Mouse (Mus musculus) lung, embryonic 16.5 days (tissue): ENCODE measurements around the gene Mcf2l. TPM values are rescaled to one million over a fixed set of nuclear protein-coding genes. Genes with fewer than 3 reads are reported as not detected.

ENCODE experiments used
- ATAC-seq: fragments of 200-750 bp; cut with Nextera tagmentation; 2 replicates; pipeline ENCODE4 v1.8.0; 2017; ENCODE audit warnings: low read depth, mild to moderate bottlenecking, moderate library complexity
- H3K27ac ChIP-seq: fragments of 300-500 bp; sonication (generic); 2 replicates; pipeline ENCODE4 v1.5.1; 2014; ENCODE audit warnings: mild to moderate bottlenecking, control low read depth, low read length
- H3K27me3 ChIP-seq: fragments of 300-500 bp; sonication (generic); 2 replicates; pipeline ENCODE4 v1.6.1; 2014; ENCODE audit warnings: low read depth, low read length, mixed read lengths; ENCODE audit not compliant: control insufficient read depth, insufficient read depth
- H3K36me3 ChIP-seq: fragments of 300-500 bp; sonication (generic); 2 replicates; pipeline ENCODE4 v1.6.1; 2014; ENCODE audit warnings: low read length; ENCODE audit not compliant: control insufficient read depth, insufficient read depth
- H3K4me1 ChIP-seq: fragments of 300-500 bp; sonication (generic); replicated peaks from 2 replicates; pipeline ENCODE4 v1.6.1; 2014; ENCODE audit warnings: low read length, mixed read lengths; ENCODE audit not compliant: control insufficient read depth, insufficient read depth
- H3K4me2 ChIP-seq: fragments of 300-500 bp; sonication (generic); 2 replicates; pipeline ENCODE4 v1.6.1; 2014; ENCODE audit warnings: low read depth, low read length, control low read depth
- H3K4me3 ChIP-seq: fragments of 300-500 bp; sonication (generic); 2 replicates; pipeline ENCODE4 v1.5.1; 2014; ENCODE audit warnings: mild to moderate bottlenecking, low read length, control low read depth
- H3K9ac ChIP-seq: fragments of 300-500 bp; sonication (generic); 2 replicates; pipeline ENCODE4 v1.6.1; 2014; ENCODE audit warnings: low read length, control low read depth
- H3K9me3 ChIP-seq: fragments of 300-500 bp; sonication (generic); 2 replicates; pipeline ENCODE4 v1.6.1; 2016; ENCODE audit warnings: low read length; ENCODE audit not compliant: control insufficient read depth
- WGBS: fragments of 180-500 bp; shearing (Covaris S2); extraction: QIAGEN DNeasy Blood & Tissue Kit; methylation state at CpG from one replicate; pipeline ENCODE4 v1.1.7; 2014; 5-methylcytosine and 5-hydroxymethylcytosine counted together
- polyA plus RNA-seq: library from polyadenylated mRNA; unstranded; fragments of >200 nt; fragmentation: Nextera tagmentation; extraction: Ambion mirVana; gene quantifications from 2 replicates; pipeline ENCODE4 v1.2.1, GENCODE M21; 2015

Gene Mcf2l
- polyA plus RNA-seq, 1 experiment from 2014 or later, result 16.1 TPM

- no peaks in the 10 kb centered on the region for H3K9me3 ChIP-seq
- H3K9ac ChIP-seq, result no peak overlapping the region
- no peaks in the 10 kb centered on the region for H3K36me3 ChIP-seq
- peaks cover 18% of the 10 kb centered on the region for H3K4me1 ChIP-seq
- H3K27ac ChIP-seq, result no peak overlapping the region
- H3K4me3 ChIP-seq, result no peak overlapping the region
- H3K27me3 ChIP-seq, result no peaks in the 10 kb centered on the region
- WGBS, result 64% methylated on average over 7 of the region's 7 CpGs
- H3K4me2 ChIP-seq, result no peak overlapping the region
- ATAC-seq, result no peak
These were observed 77.5 kb downstream of the Mcf2l start for GRCm38 (mm10) chr8:12951051-12951630.

- no peak overlapping the region for H3K4me2 ChIP-seq
- H3K9ac ChIP-seq, result no peak overlapping the region
- peaks cover 14% of the 10 kb centered on the region for H3K4me1 ChIP-seq
- H3K9me3 ChIP-seq, result no peaks in the 10 kb centered on the region
- H3K36me3 ChIP-seq, result no peaks in the 10 kb centered on the region
- H3K27me3 ChIP-seq, result no peaks in the 10 kb centered on the region
- no peak for ATAC-seq
- 27% methylated on average over 6 of the region's 6 CpGs for WGBS
- no peak overlapping the region for H3K4me3 ChIP-seq
- no peak overlapping the region for H3K27ac ChIP-seq
These were observed 79.1 kb downstream of the Mcf2l start for GRCm38 (mm10) chr8:12952699-12953098.

- H3K9ac ChIP-seq, result no peak overlapping the region
- no peak overlapping the region for H3K4me2 ChIP-seq
- no peak overlapping the region for H3K4me3 ChIP-seq
- ATAC-seq, result no peak
- no peak overlapping the region for H3K27ac ChIP-seq
- no peaks in the 10 kb centered on the region for H3K4me1 ChIP-seq
- 75% methylated on average over 8 of the region's 8 CpGs for WGBS
- no peaks in the 10 kb centered on the region for H3K36me3 ChIP-seq
- H3K27me3 ChIP-seq, result no peaks in the 10 kb centered on the region
- no peaks in the 10 kb centered on the region for H3K9me3 ChIP-seq
These were observed 81.8 kb downstream of the Mcf2l start for GRCm38 (mm10) chr8:12955362-12955879.

GRCm38 (mm10) chr8:12955880-12956279 is 82.3 kb downstream of the Mcf2l start:
- no peaks in the 10 kb centered on the region for H3K36me3 ChIP-seq
- H3K4me2 ChIP-seq, result no peak overlapping the region
- H3K9me3 ChIP-seq, result no peaks in the 10 kb centered on the region
- H3K9ac ChIP-seq, result no peak overlapping the region
- H3K4me1 ChIP-seq, result no peaks in the 10 kb centered on the region
- no peaks in the 10 kb centered on the region for H3K27me3 ChIP-seq
- H3K4me3 ChIP-seq, result no peak overlapping the region
- ATAC-seq, result no peak
- 73% methylated on average over 4 of the region's 4 CpGs for WGBS
- no peak overlapping the region for H3K27ac ChIP-seq

GRCm38 (mm10) chr8:12956941-12957340 is 83.3 kb downstream of the Mcf2l start:
- WGBS, result 52% methylated on average over 5 of the region's 5 CpGs
- ATAC-seq, result no peak
- H3K9me3 ChIP-seq, result no peaks in the 10 kb centered on the region
- H3K36me3 ChIP-seq, result no peaks in the 10 kb centered on the region
- no peak overlapping the region for H3K4me2 ChIP-seq
- H3K9ac ChIP-seq, result no peak overlapping the region
- no peaks in the 10 kb centered on the region for H3K27me3 ChIP-seq
- H3K4me3 ChIP-seq, result no peak overlapping the region
- H3K4me1 ChIP-seq, result no peaks in the 10 kb centered on the region
- H3K27ac ChIP-seq, result no peak overlapping the region

- Histone ChIP-seq H3K27ac (no peak overlapping the region), H3K4me1 (no peaks in the 10 kb centered on the region), H3K27me3 (no peaks in the 10 kb centered on the region), H3K9ac (no peak overlapping the region), H3K9me3 (no peaks in the 10 kb centered on the region), H3K36me3 (no peaks in the 10 kb centered on the region), H3K4me3 (no peak overlapping the region), H3K4me2 (no peak overlapping the region)
- 39% methylated on average over 6 of the region's 6 CpGs for WGBS
- ATAC-seq, result no peak
These were observed 83.8 kb downstream of the Mcf2l start for GRCm38 (mm10) chr8:12957419-12957818.

- no peaks in the 10 kb centered on the region for H3K9me3 ChIP-seq
- no peaks in the 10 kb centered on the region for H3K27me3 ChIP-seq
- 75% methylated on average over 2 of the region's 2 CpGs for WGBS
- no peak overlapping the region for H3K4me2 ChIP-seq
- no peak overlapping the region for H3K27ac ChIP-seq
- no peak overlapping the region for H3K9ac ChIP-seq
- ATAC-seq, result no peak
- no peaks in the 10 kb centered on the region for H3K36me3 ChIP-seq
- no peak overlapping the region for H3K4me3 ChIP-seq
- H3K4me1 ChIP-seq, result no peaks in the 10 kb centered on the region
These were observed 87.0 kb downstream of the Mcf2l start for GRCm38 (mm10) chr8:12960609-12961008.

GRCm38 (mm10) chr8:12961211-12961610 is 87.6 kb downstream of the Mcf2l start:
- H3K9ac ChIP-seq, result no peak overlapping the region

GRCm38 (mm10) chr8:12961821-12962534 is 88.4 kb downstream of the Mcf2l start:
- Histone ChIP-seq H3K4me3 (no peak overlapping the region), H3K9me3 (no peaks in the 10 kb centered on the region), H3K4me2 (no peak overlapping the region), H3K36me3 (no peaks in the 10 kb centered on the region), H3K4me1 (no peaks in the 10 kb centered on the region), H3K27ac (no peak overlapping the region), H3K9ac (no peak overlapping the region), H3K27me3 (no peaks in the 10 kb centered on the region)
- WGBS, result 47% methylated on average over 8 of the region's 8 CpGs
- no peak for ATAC-seq

More at GRCm38 (mm10) chr8:12961211-12961610, 87.6 kb downstream of the Mcf2l start:
- H3K9me3 ChIP-seq, result no peaks in the 10 kb centered on the region
- no peak overlapping the region for H3K4me3 ChIP-seq
- H3K4me2 ChIP-seq, result no peak overlapping the region
- no peak for ATAC-seq
- H3K27ac ChIP-seq, result no peak overlapping the region
- H3K4me1 ChIP-seq, result no peaks in the 10 kb centered on the region
- 35% methylated on average over 2 of the region's 2 CpGs for WGBS
- H3K27me3 ChIP-seq, result no peaks in the 10 kb centered on the region
- no peaks in the 10 kb centered on the region for H3K36me3 ChIP-seq
